Mouse (Mus musculus) C2C12 (cell line): ENCODE measurements around the gene Mphosph9.

Experiments used
- CTCF ChIP-seq: IDR thresholded peaks from one replicate; pipeline ENCODE4 v1.5.1; 2011; ENCODE audit not compliant: control insufficient read depth, insufficient read depth, insufficient read length
- USF1 ChIP-seq: IDR thresholded peaks from one replicate; pipeline ENCODE4 v1.6.1; 2011; ENCODE audit warnings: low read depth, mild to moderate bottlenecking, control low read depth, moderate library complexity

DNA sequence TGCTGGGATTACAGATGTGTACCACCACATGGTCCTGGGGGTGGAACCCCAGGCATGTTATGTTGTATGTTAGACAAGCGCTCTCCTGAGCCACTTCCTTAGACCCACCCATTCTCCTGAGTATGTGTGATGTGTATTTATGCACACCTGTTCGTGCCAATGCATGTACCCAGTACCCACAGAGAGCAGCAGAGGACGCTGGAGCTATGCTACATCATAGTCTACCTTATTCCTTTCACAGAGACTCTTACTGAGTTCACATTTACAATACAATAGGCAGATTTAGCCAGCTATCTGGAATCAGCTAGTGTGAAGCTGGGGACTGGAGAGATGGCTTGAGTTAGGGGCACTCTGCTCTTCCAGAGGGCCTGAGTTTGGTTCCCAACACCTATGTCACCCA, 28.9 kb upstream of the Mphosph9 start:
- TF ChIP-seq USF1 (no peak), CTCF (no peak)
